Mouse (Mus musculus) CH12.LX (cell line): ENCODE results near the gene Fes. TPM values are rescaled to one million over a fixed set of nuclear protein-coding genes. Genes with fewer than 3 reads are reported as not detected.

Source experiments
- DNase-seq: peaks from one replicate; pipeline ENCODE4 v3.0.0-alpha.2; 2013; ENCODE audit errors: extremely low read depth
- H3K27ac ChIP-seq: 2 replicates; pipeline ENCODE4 v1.5.1; 2012; ENCODE audit warnings: low read depth, mild to moderate bottlenecking, control low read depth, moderate library complexity; ENCODE audit not compliant: insufficient read depth
- H3K27me3 ChIP-seq: replicated peaks from 2 replicates; pipeline ENCODE3; 2012; ENCODE audit warnings: inconsistent platforms
- H3K36me3 ChIP-seq, 2 experiments: replicated peaks in 1 of 2; 2 replicates each; pipeline versions ENCODE3 to v1.6.1; 2012; ENCODE audit warnings: inconsistent platforms in 1 of 2, low read length in 1 of 2, mild to moderate bottlenecking in 1 of 2, mixed read lengths in 1 of 2, moderate library complexity in 1 of 2; ENCODE audit not compliant: control insufficient read depth in 1 of 2, insufficient read depth in 1 of 2
- H3K4me1 ChIP-seq, 2 experiments: 2 replicates each; pipeline ENCODE4 v1.6.1; 2012; ENCODE audit warnings: inconsistent platforms in 1 of 2, moderate library complexity in 1 of 2; ENCODE audit not compliant: insufficient read depth in 2 of 2, control insufficient read depth in 1 of 2
- H3K4me2 ChIP-seq: 2 replicates; pipeline ENCODE4 v1.6.1; 2012; ENCODE audit warnings: low read depth, mild to moderate bottlenecking, control low read depth; ENCODE audit not compliant: poor library complexity, insufficient read depth, severe bottlenecking
- H3K4me3 ChIP-seq, 3 experiments: fragments of 150-350 bp in 1 of 3; sonication (generic) in 1 of 3; replicated peaks in 1 of 3; 2 replicates each; pipeline versions ENCODE3 to v1.5.1; 2011 to 2012; ENCODE audit warnings: low read depth in 2 of 3, low read length in 2 of 3, mild to moderate bottlenecking in 2 of 3, moderate library complexity in 2 of 3, control low read depth in 1 of 3, improper control_type of control experiment in 1 of 3, inconsistent platforms in 1 of 3, mixed read lengths in 1 of 3; ENCODE audit not compliant: poor library complexity in 1 of 3
- H3K79me2 ChIP-seq: replicated peaks from 2 replicates; pipeline ENCODE4 v1.6.1; 2012; ENCODE audit warnings: mild to moderate bottlenecking, moderate library complexity; ENCODE audit not compliant: control insufficient read depth, poor library complexity, insufficient read depth, severe bottlenecking; ENCODE audit errors: extremely low read depth
- H3K9ac ChIP-seq: 2 replicates; pipeline ENCODE4 v1.6.1; 2012; ENCODE audit warnings: low read depth, mild to moderate bottlenecking, control low read depth, moderate library complexity; ENCODE audit not compliant: insufficient read depth
- H3K9me3 ChIP-seq: replicated peaks from 2 replicates; pipeline ENCODE3; 2012; ENCODE audit warnings: low read length, inconsistent platforms, mixed read lengths
- BHLHE40 ChIP-seq: IDR thresholded peaks from 2 replicates; pipeline ENCODE4 v1.6.1; 2011; ENCODE audit warnings: mild to moderate bottlenecking, low read depth, low read length, improper control_type of control experiment
- CHD1 ChIP-seq: IDR thresholded peaks from 2 replicates; pipeline ENCODE4 v1.6.1; 2012; ENCODE audit warnings: low read depth, low read length, improper control_type of control experiment, inconsistent platforms
- CHD2 ChIP-seq: IDR thresholded peaks from 2 replicates; pipeline ENCODE4 v1.6.1; 2011; ENCODE audit warnings: low read length, improper control_type of control experiment
- CTCF ChIP-seq, 2 experiments: IDR thresholded peaks in 1 of 2; conservative IDR thresholded peaks in 1 of 2; 2 replicates each; pipeline ENCODE4 v1.5.1; 2011 to 2012; ENCODE audit warnings: low read depth in 2 of 2, low read length in 2 of 2, improper control_type of control experiment in 1 of 2, inconsistent platforms in 1 of 2, mild to moderate bottlenecking in 1 of 2, moderate library complexity in 1 of 2
- E2F4 ChIP-seq: IDR thresholded peaks from 2 replicates; pipeline ENCODE4 v1.6.1; 2011; ENCODE audit warnings: low read depth, low read length, improper control_type of control experiment; ENCODE audit not compliant: insufficient replicate concordance
- EP300 ChIP-seq: IDR thresholded peaks from 2 replicates; pipeline ENCODE4 v1.6.1; 2011; ENCODE audit warnings: low read length, improper control_type of control experiment
- ETS1 ChIP-seq: conservative IDR thresholded peaks from 2 replicates; pipeline ENCODE4 v1.6.1; 2012; ENCODE audit warnings: low read depth, mild to moderate bottlenecking, inconsistent platforms, low read length, improper control_type of control experiment, moderate library complexity
- GABPA ChIP-seq: IDR thresholded peaks from 2 replicates; pipeline ENCODE4 v1.6.1; 2012; ENCODE audit warnings: low read depth, low read length, improper control_type of control experiment, inconsistent platforms; ENCODE audit not compliant: insufficient replicate concordance
- IRF4 ChIP-seq: IDR thresholded peaks from 2 replicates; pipeline ENCODE4 v1.6.1; 2014; ENCODE audit warnings: low read depth, mild to moderate bottlenecking, inconsistent platforms, low read length, improper control_type of control experiment
- JUN ChIP-seq: IDR thresholded peaks from 2 replicates; pipeline ENCODE4 v1.6.1; 2011; ENCODE audit warnings: low read depth, mild to moderate bottlenecking, low read length, improper control_type of control experiment, moderate library complexity; ENCODE audit not compliant: insufficient read depth
- KAT2A ChIP-seq: IDR thresholded peaks from 2 replicates; pipeline ENCODE4 v1.6.1; 2012; ENCODE audit warnings: low read length, improper control_type of control experiment, inconsistent platforms; ENCODE audit not compliant: insufficient replicate concordance
- MAZ ChIP-seq: IDR thresholded peaks from 2 replicates; pipeline ENCODE4 v1.6.1; 2012; ENCODE audit warnings: low read depth, mild to moderate bottlenecking, inconsistent platforms, low read length, improper control_type of control experiment, moderate library complexity
- MEF2A ChIP-seq: IDR thresholded peaks from 2 replicates; pipeline ENCODE4 v1.6.1; 2014; ENCODE audit warnings: low read depth, mild to moderate bottlenecking, inconsistent platforms, low read length, improper control_type of control experiment, borderline replicate concordance
- MXI1 ChIP-seq: IDR thresholded peaks from 2 replicates; pipeline ENCODE4 v1.6.1; 2011; ENCODE audit warnings: mild to moderate bottlenecking, low read depth, low read length, improper control_type of control experiment
- NRF1 ChIP-seq: IDR thresholded peaks from 2 replicates; pipeline ENCODE4 v1.6.1; 2014; ENCODE audit warnings: low read depth, mild to moderate bottlenecking, inconsistent platforms, low read length, improper control_type of control experiment, moderate library complexity
- POLR2A ChIP-seq: IDR thresholded peaks from 2 replicates; pipeline ENCODE4 v1.6.1; 2011; ENCODE audit warnings: low read depth, mild to moderate bottlenecking, improper control_type of control experiment, low read length
- RAD21 ChIP-seq: IDR thresholded peaks from 2 replicates; pipeline ENCODE4 v1.6.1; 2011; ENCODE audit warnings: low read depth, mild to moderate bottlenecking, low read length, improper control_type of control experiment, moderate library complexity
- SIN3A ChIP-seq: IDR thresholded peaks from 2 replicates; pipeline ENCODE4 v1.6.1; 2012; ENCODE audit warnings: low read length, improper control_type of control experiment, inconsistent platforms
- TCF12 ChIP-seq: IDR thresholded peaks from 2 replicates; pipeline ENCODE4 v1.6.1; 2014; ENCODE audit warnings: low read depth, mild to moderate bottlenecking, inconsistent platforms, low read length, improper control_type of control experiment
- USF2 ChIP-seq: conservative IDR thresholded peaks from 2 replicates; pipeline ENCODE4 v1.6.1; 2011; ENCODE audit warnings: low read depth, low read length, improper control_type of control experiment
- ZMIZ1 ChIP-seq: IDR thresholded peaks from 2 replicates; pipeline ENCODE4 v1.6.1; 2012; ENCODE audit warnings: low read depth, mild to moderate bottlenecking, inconsistent platforms, low read length, improper control_type of control experiment
- ZNF384 ChIP-seq: IDR thresholded peaks from 2 replicates; pipeline ENCODE4 v1.6.1; 2012; ENCODE audit warnings: low read depth, low read length, improper control_type of control experiment, inconsistent platforms
- dilution Hi-C: fragments of 300-500 bp; cut with MboI; formaldehyde crosslinking; loops from 2 replicates; pipeline ENCODE4 v1.14.3; 2020; ENCODE audit warnings: low sequenced_read_pairs; ENCODE audit not compliant: extremely low pct_unique_long_range_greater_than_20kb, extremely low pct_ligation_motif_present
- in situ Hi-C: fragments of 300-500 bp; cut with MboI; formaldehyde crosslinking; loops from 3 replicates; pipeline ENCODE4 v1.14.3; 2019; ENCODE audit warnings: low sequenced_read_pairs, low pct_ligation_motif_present, low pct_unique_long_range_greater_than_20kb, mixed read lengths
- polyA plus RNA-seq: library from polyadenylated mRNA; unstranded; fragments of >175 nt; gene quantifications from 2 replicates; pipeline ENCODE4 v1.2.1, GENCODE M21; 2012; ENCODE audit warnings: low read depth; ENCODE audit not compliant: insufficient read length
- total RNA-seq, 2 experiments: library from RNA; depleted of rRNA; stranded (reverse); fragments of 300-350 nt in 1 of 2; fragments of >200 nt in 1 of 2; gene quantifications; 2 replicates each; pipeline ENCODE4 v1.2.3; 2012 to 2014

Gene Fes
- total and polyA plus RNA-seq, 3 experiments = 4.3 to 11.7 (median 9.8) TPM

DNA sequence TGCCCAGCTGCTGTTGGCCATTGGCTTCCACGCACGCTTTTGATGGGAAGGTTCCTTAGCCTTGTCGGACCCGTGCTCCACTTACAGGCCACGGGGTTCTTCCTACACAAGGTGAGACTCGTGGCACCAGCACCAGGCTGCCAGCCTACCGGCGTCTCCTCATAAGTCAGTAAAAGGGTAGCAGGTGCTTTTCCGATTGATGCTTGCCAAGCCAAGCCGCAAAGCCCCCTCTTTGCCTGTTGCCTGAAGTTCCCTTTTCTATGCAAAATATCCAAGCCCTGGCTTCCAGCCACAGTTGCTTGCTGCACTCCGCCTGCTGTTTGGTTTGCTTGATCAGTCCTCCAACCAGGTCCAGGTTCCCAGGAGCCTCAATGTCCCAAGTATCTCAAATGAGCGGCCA is 13.9 kb downstream of the Fes start (continued):
- peak; percentile 39; the same call in 1 of the 2 replicates for TF ChIP-seq POLR2A
- TF ChIP-seq E2F4 = no peak
- TF ChIP-seq MEF2A = no peak
- no peak for TF ChIP-seq ZMIZ1
- TF ChIP-seq SIN3A = 0 out of 2 replicates have a peak, but pooled peaks have one; percentile 11
- no peak for TF ChIP-seq KAT2A
- no peak for TF ChIP-seq CTCF (conservative IDR thresholded peaks at IDR 0.05 in 1 of 2, IDR thresholded peaks at IDR 0.05 in 1 of 2; ENCODE audit: low read depth in 2 of 2, low read length in 2 of 2)
- TF ChIP-seq EP300 = 0 out of 2 replicates have a peak, but pooled peaks have one; percentile 25
- 0 out of 2 replicates have a peak, but pooled peaks have one; percentile 32 for TF ChIP-seq CHD2
- TF ChIP-seq, all 38 proteins: peak for 10

DNA sequence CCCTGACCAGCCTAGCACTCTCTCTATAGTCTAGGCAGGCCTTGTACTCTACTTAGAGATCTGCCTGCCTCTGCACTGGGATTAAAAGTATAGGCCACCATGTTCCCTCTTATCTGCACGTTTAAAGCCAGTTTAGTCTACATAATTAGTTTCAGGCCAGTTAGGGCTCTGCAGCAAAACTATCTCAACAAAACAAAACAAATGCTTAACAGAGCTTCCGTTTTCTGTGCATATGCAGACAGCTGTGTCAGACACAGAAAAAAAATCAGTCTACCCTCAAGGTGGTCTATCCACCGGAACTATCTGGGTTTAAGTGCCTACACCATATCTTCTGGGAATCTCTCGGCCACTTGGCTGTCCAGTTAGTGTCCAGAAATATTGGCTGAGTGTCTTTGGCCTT is 14.4 kb downstream of the Fes start:
- Histone ChIP-seq H3K9ac (peak overlapping the region; percentile 16; the same call in 1 of the 2 replicates), H3K36me3 (peaks cover 5 to 22% of the 10 kb centered on the region in 2 experiments), H3K4me2 (peak overlapping the region; percentile 7), H3K9me3 (no peaks in the 10 kb centered on the region), H3K4me3 (no peak overlapping the region), H3K27me3 (no peaks in the 10 kb centered on the region), H3K79me2 (peaks cover 6% of the 10 kb centered on the region), H3K4me1 (peaks cover 25 to 79% of the 10 kb centered on the region in 2 experiments), H3K27ac (peak overlapping the region; percentile 73)
- in situ Hi-C loops (loop anchor here (10.0 kb wide), 1 partner anchor 229 kb away; no protein-coding TSS in a partner anchor), dilution Hi-C loops (no loop called here)
- DNase-seq = no peak
- TF ChIP-seq CHD2 = no peak
- TF ChIP-seq ETS1 = no peak
- no peak for TF ChIP-seq BHLHE40
- no peak for TF ChIP-seq CTCF (conservative IDR thresholded peaks at IDR 0.05 in 1 of 2, IDR thresholded peaks at IDR 0.05 in 1 of 2; ENCODE audit: low read depth in 2 of 2, low read length in 2 of 2)
- no peak; the same call in 1 of the 2 replicates for TF ChIP-seq SIN3A
- no peak for TF ChIP-seq JUN
- no peak for TF ChIP-seq MAZ
- TF ChIP-seq ZNF384 = peak; percentile 56
- no peak for TF ChIP-seq USF2
- TF ChIP-seq TCF12 = no peak
- TF ChIP-seq CHD1 = no peak
- 0 out of 2 replicates have a peak, but pooled peaks have one; percentile 18 for TF ChIP-seq IRF4
- no peak for TF ChIP-seq RAD21
- TF ChIP-seq GABPA = no peak
- TF ChIP-seq NRF1 = no peak
- TF ChIP-seq MXI1 = no peak
- TF ChIP-seq E2F4 = no peak
